Mouse (Mus musculus) right cerebral cortex, postnatal 4 days (tissue): ENCODE data around the gene Gm48552.
A peak's percentile ranks its signal among the peaks of the same experiment; 100 is the strongest.

Experiments used
- DNase-seq: peaks from one replicate; pipeline ENCODE4 v3.0.0-alpha.2; 2022

Gene Gm48552

GRCm38 (mm10) chr10:81407539-81408423 lies 19.0 kb downstream of the Gm48552 start:
- DNase-seq = no peak

- no peak for DNase-seq
Measured at GRCm38 (mm10) chr10:81408424-81408729, 19.6 kb downstream of the Gm48552 start.

GRCm38 (mm10) chr10:81408871-81409291 lies 20.1 kb downstream of the Gm48552 start:
- DNase-seq = peak; percentile 72

DNA sequence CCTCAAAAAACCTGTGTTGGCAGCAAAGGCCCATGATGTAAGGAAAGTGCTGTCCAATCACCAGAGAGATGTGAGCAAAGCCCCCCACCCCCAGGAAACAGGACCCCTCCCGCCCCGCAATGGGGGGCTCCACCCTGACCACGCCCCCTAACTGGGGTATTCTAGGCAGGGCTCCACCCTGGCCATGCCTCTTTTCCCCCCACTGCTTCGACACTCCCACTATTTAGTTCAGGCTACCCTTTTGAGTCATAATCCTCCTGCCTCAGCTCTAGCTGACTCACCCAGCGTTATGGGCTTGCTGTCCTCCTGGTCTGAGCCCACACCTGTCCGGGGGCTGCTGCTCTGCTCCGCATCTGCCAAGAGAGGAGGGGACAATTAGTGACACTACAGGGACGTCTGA lies 20.5 kb downstream of the Gm48552 start:
- no peak for DNase-seq

DNA sequence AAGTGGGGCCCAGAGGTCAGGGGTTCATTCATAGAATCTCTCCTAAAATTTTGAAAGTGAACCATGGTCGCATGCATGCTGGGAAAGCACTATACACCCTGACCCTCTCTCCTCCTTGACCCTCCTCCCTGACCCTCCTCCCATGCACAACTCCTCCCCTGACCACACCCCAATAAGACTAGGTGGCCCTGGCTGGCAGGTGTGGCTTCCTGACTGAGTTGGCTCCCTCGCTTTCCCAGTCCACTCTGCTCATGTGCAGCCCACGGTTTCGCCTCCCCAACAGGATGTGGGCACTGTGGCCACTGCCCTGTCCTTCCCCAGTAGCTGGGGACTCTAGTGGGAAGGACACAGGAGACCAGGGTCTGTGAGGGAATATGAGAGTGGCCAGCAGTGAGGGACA lies 21.5 kb downstream of the Gm48552 start:
- DNase-seq = no peak

- DNase-seq = no peak
Measured at GRCm38 (mm10) chr10:81410981-81411380, 22.2 kb downstream of the Gm48552 start.

DNA sequence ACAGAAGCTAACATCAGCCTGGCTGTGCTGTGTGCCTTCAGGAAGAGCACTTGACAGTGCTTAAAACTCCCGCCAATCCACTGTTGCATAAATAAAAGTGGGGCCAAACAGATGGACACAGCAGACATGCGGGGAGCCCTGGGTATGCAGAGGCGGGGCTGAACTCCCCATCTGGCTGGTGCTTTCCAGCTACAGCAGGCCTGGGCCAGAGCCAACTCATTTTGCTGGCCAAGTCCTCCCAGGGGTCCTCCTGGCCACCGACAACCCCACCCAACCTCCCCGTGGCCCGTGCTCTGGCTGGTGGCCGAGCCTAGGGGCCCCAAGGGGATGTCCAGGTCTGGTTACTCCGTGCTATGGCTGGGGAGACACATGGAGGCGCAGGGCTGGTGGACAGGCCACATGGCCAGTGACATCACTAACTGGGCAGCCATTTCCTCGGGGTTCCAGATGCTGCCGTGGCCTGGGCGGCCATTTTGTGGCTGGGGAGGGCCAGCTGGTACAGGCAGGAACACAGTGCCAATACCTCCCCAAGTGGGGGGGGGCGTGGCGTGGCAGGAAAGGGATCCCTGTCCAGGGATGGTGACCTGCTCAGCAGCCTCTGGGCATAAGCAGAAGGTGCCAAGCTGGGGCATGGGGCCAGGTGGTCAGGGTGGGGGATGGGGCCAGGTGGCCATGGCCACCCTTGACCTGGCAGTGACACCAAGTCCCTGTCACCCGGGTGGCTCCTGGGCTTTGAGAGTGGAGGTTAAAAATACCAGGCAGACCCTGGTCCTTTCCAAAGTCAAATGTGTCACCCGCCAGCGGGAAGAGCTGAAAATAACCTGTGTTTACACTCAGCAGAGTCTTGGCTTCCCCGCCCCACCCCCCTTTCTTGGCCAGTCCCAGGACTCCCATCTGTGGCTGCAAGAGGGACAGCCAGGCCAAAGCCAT lies 22.9 kb downstream of the Gm48552 start:
- peak; percentile 59 for DNase-seq

DNA sequence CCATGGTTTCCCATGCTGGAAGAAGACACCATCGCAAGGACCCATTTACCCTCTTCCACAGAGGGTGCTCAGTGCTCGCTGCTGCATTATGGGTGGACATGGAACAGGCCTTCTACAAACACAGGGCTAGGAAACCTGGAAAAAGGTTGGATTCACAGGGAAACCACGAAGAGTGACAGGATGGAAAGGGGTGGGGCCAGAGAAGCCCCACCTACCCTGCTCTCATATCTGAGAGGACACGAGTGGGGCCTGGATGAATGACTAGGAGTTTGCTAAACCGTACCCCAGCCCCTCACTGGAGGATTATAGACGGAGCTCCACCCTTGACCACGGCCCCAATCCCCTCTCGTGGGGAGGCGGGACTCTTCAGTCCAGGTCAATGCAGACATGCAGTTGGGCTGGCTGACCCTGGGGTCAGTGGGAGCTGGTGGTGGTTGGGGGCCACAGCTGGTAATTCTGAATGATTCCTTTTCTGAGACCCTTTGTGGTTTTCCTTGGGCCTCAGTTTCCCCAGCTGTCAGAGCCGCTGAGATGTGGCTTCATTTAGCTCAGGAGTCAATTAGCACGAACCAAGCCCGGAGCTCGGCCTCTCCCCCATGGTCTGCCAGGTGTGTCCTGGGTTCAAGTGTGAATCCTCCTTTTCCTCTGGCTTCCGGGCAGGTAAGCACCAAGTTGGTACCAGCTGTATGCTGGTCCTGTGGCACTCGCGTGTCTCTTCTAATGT lies 23.9 kb downstream of the Gm48552 start:
- no peak for DNase-seq

GRCm38 (mm10) chr10:81413310-81414261 lies 24.8 kb downstream of the Gm48552 start:
- peak; percentile 68 for DNase-seq

GRCm38 (mm10) chr10:81414682-81415081 lies 25.9 kb downstream of the Gm48552 start:
- DNase-seq = no peak

DNA sequence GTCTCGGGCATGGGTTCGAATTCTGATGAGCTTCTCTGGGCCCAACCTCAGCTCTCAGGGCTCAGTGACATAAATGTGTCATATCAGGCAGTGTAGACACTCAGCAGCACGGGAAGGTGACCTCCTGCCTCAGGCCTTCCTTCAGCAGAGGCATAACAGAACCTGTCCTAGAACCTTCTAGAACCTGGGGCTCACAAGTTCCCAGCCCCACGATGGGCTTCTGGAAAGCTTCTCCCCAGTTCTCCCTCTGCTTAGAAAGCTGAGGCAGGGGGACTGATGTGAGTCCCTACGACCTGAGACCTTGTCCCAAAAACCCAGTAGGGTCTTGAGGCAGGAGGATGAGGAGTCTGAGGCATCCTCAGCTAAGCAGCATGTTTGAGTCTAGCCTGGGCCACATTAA lies 26.3 kb downstream of the Gm48552 start:
- DNase-seq = no peak

GRCm38 (mm10) chr10:81415549-81416310 lies 26.9 kb downstream of the Gm48552 start:
- DNase-seq = no peak

GRCm38 (mm10) chr10:81416581-81417226 lies 27.9 kb downstream of the Gm48552 start:
- peak; percentile 87 for DNase-seq

DNA sequence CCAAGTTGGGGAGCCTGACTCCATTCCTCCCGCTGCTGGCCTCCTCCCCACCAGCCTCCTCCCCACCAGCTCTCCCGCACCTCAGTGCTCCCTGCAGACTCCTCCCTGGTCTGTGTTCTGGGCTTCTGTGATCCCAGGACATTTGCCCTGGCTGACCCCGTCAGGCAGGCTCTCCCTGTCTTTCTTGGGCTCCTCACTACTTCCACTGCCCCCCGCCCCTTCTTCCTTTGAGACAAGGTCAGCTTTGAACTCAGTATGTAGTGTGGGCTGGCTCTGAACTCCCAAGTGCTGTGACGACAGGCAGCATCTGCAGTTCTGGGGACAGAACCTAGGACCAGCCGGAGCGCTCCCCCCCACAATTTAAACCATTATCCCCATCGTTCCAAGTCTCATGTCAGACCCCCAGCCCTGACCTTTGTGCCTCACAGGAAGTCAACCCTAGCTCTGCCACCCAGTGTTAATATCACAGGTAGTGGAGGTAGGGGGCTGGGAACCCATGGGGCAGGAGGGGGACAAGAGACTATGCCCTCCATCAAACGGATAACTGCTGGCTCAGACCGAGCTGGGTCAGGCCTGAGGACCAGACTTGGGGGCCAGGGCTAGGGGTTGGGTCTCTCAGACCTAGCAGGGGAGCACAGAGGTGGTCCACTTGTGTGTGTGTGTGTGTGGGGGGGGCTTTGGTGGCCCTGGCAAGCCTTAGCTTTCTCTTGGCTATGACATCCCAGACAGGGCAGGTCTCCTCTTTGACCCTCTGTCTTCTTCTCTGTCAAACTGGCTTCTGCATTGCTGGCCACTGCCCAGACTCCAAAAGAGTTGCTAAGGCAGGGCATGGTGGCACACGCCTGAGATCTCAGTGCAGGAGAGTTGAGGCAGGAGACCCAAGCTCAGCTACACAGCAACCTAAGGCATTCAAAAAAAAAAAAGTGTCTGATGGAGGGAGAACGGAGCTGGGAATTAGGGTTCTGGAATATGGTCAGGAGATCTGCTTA lies 28.7 kb downstream of the Gm48552 start:
- no peak for DNase-seq

- peak; percentile 1 for DNase-seq
Measured at GRCm38 (mm10) chr10:81418216-81419070, 29.6 kb downstream of the Gm48552 start.

- peak; percentile 3 for DNase-seq
Measured at GRCm38 (mm10) chr10:81419111-81419928, 30.5 kb downstream of the Gm48552 start.

GRCm38 (mm10) chr10:81420191-81420767 lies 31.5 kb downstream of the Gm48552 start:
- peak; percentile 2 for DNase-seq
